Mouse (Mus musculus): ENCODE results near the gene Il17ra.

Il17ra gene

DNA sequence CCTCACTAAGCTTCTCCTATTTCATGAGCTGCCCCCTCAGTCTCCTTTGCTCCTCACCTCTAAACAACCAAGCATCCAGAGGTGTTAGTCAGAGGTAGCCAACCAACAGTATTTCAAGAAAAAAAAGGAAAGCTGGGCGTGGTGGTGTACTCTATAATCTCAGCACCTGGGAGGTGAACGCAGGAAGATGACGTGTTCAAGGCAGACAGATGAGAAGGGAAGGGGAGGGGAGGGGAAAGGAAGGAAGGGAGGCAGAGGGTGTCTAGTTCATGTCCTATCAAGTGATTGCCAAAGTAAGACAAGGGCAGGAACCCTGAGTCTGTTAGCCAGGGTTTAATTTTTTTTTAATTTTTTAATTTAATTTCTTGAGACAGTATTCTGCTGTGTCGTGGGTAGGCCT, 45.6 kb downstream of the Il17ra start:
- no peak for DNase-seq (ENCODE audit: low read depth, low spot score)

DNA sequence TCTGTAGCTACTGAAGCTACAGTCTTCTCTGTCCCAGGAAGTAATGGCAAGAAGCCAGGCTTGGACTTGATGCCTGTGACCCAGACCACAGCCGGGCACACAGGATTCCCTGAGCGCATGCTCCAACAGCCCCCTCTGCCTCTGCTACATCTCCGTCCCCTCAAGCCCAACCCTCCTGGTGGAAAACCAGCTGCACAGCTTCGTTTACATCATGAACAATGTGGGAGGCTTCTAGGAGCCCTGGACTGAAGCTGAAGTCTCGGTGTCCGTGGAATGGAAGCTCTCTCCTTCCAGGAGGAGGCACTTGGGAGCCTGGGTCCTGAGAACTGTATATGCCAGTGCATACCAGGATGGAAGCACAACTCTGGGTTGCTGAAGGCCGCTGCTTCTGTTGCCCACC, 46.9 kb downstream of the Il17ra start:
- DNase-seq (ENCODE audit: low read depth, low spot score) = no peak

DNA sequence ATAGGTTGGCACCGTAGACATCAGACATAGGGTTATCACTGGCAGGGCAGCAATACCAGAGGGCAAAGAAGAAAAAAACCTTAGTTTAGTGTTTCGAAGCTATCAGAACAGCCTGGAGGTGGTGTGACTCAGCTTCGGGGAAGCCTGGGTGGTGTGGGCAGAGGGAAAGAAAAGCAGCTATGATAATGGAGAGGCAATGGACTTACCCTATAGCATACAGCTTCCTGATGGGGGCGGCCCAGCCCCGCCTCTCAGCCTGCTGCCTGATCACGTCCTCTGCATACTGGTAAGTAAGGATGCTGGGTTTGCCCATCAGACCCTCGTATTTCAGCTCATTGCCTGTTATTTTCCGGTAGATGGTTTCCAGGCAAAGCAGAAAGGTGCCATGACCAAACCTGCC, 47.4 kb downstream of the Il17ra start:
- DNase-seq (ENCODE audit: low read depth, low spot score) = no peak

DNA sequence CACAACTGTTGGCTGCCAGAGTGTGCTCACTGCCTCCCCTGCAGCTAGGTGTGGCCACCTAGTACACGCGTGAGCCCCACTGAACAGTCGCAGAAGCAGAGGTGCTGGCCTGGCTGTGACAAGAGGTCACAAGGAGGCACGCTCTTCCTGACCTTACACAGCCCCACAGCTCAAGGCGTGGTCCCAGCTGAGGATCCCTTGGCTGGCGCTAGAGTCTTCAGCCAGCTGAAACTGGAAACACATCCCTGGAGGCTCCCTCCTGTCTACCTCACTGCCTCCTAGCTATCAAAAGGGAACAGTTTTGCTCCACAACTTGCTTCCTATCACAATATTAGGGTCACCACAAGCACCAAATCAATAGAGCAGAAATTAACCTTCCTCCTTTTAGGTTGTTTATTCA, 48.2 kb downstream of the Il17ra start:
- no peak for DNase-seq (ENCODE audit: low read depth, low spot score)

DNA sequence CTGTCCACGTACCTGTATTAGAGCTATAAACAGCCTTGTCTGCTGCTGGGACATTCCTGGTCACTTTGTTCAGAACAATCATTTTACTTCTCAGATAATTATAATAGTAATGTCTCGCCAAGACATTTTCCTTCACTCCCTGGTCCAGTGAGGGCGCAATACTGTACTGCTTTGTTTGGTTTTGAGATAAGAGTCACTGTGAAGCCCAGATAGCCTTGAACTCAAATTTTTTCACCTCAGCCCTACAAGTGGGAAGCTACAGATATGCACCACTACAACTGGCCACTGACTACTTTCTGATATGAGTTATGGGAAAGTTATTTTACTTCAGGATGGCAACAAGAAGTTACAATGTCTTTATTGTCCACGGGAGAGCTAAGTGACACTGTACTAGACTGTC, 53.4 kb downstream of the Il17ra start:
- DNase-seq (ENCODE audit: low read depth, low spot score) = no peak

DNA sequence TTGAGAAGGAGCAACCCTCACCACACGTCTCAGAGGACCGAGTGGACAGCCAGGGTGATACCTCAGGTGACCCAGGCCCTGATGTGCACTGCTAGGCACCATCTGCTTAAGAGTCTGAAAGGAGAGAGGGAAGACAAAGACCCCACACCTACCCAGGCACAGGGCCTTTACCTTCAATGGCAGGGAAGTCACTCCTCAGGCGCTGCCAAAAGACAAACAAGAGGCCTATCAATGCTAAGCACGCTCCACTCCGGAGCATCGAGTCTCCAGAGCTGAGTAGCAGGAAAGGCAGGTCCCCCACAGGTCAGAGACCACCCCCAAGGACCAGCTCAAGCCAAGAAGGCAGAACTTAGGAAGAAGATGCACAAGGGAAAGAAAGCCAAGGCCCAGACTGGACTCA, 53.8 kb downstream of the Il17ra start:
- DNase-seq (ENCODE audit: low read depth, low spot score) = no peak

DNA sequence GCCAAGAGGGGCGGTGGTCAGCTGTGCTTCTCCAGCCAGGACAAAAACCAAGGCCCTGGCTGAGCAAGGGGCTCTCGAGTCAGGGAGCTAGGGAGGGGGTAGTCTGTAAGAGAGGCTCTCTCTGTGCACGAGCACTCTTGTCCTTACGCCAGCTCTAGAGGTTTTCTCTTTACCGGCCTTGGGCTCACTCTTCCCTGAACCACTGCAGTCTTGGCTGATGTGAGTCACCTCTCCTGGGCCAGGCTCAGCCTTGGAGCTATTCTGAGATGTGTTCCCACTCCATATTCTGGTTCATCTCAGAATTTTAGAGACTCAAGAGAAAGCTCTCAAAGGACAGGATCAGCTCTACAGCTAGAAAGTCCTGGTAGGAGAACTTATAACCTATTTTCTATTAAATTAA, 54.3 kb downstream of the Il17ra start:
- no peak for DNase-seq (ENCODE audit: low read depth, low spot score)

DNA sequence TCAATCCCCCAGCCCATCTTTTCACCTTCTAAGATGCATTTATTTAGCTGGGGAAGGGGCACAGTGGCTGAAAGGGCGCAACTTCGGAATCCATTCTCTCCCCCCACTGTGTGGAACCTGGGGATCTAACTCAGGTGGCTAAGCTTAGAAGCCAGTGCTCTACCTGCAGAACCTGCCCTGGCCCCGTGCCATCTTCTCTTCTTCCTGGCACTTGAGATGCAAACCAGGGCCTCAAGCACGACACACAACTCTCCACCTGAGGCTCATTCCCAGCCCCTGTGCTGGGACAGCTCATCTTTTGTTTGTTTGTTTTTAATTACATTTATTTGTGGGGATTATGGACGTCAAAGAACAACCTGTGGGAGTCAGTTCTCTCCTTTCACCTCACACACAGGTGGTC, 56.6 kb downstream of the Il17ra start:
- no peak for DNase-seq (ENCODE audit: low read depth, low spot score)

DNA sequence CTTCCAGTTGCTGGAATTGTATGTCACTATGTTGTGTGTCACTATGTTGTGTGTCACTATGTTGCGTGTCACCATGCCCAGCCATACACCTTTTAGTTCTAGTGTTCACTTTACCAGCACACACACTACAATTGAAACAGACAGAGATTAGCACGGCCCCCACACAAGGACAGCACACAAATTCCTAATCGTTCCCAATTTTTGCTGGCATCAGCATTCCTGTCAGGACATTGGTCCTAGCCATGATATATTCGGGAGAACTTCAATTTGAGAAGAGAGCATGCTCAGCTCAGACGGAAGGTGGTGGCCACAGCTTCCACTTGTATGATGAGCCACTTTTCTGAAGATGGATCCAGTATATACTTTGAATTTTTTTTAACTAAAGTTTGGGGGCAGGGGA, 61.7 kb downstream of the Il17ra start:
- no peak for DNase-seq (ENCODE audit: low read depth, low spot score)

DNA sequence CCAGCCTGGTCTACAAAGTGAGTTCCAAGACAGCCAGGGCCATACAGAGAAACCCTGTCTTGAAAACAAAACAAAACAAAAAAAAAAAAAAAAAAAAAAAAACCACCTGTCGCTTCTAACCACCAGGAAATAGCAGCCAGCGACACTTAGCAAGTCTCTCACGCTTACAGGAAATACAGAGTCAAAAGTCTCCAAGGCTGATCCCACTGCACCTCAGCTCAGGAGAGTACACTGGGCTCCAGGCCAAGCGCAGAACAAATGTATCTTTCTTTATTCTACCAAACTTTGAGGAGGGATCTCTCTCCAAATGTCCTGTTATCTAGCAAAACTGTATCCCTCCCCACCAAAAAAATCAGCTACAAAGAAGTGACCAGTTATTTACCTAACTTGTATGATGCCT, 66.1 kb downstream of the Il17ra start:
- DNase-seq (ENCODE audit: low read depth, low spot score) = no peak

DNA sequence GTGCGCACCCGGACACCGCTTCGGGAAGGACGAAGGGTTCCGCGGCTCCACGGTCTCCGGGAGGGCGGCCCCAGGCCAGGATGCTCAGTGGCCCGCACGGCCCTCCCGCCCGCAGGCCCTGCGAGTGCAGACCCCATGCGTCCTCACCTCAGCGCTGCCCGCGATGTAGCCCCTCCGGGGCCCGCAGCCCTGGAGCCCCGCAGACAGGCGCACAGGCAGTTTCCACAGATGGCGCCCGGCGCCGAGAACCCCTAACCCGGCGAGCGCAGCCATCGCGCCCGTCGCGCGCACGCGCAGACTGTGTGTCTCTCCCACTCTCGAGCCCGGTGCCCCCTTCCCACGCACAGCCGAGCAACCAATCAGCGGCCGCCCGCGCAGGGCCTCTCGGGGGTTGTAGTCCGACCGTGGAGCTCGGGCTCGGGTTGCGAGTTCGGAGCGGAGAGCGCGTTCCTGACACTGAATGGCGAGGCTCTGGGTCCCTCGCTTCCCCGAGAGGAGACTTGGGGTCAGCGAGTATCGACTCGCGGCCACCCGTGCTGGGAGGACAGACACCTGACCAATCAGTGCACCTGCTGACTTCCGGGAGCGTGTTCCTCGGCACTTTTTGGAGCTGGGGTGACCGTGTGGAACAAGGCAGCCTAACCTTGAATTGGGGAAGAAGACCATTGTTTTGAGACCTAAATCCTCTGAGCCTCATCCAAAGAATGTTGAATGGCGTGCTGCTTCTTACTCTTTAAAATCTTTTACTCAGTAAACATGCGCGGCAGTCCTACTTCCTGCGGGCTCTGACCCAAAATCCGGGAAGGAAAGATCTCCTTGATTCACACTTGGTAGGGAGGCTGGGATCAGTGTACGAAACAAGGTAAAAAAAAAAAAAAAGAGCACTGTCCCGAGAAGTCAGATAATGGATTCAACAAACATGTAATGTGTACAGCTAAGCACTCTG, 68.2 kb downstream of the Il17ra start, which contains the start of gene Hdhd5:
Gene Hdhd5 (minus strand): TSS at position 300 of the 946 bp plus-strand sequence.
- DNase-seq (ENCODE audit: low read depth, low spot score) = peak; percentile 91

DNA sequence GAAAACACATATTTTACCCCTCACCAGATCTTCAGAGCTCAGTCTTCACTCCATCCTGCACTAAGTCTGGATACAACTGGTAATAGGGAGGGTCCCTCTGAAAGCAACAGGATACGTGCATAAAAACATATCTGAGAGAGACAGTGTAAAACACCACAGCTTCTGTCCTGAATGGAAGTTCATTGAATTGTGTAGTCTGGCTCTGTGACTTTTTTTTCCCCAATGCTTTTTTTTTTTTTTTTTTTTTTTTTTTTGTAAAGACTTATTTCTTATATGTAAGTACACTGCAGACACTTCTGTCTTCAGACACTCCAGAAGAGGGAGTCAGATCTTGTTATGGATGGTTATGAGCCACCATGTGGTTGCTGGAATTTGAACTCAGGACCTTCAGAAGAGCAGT, 69.5 kb downstream of the Il17ra start:
- DNase-seq (ENCODE audit: low read depth, low spot score) = no peak

DNA sequence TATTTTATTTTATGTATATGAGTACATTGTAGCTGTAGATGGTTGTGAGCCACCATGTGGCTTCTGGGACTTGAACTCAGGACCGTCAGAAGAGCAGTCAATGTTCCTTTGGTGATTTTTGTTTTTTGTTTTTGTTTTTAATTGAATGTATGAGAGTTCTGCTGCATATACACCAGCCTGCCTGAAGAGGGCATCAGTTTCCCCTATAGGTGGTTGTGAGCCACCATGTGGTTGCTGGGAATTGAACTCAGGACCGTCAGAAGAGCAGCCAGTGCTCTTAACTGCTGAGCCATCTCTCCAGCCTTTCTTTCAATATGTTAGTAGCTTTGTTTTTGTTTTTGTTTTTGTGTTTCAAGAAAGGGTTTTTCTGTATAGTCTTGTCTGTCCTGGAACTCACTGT, 73.3 kb downstream of the Il17ra start:
- no peak for DNase-seq (ENCODE audit: low read depth, low spot score)
